Mouse (Mus musculus) limb, embryonic 12.5 days (tissue): ENCODE measurements around the gene Ly6g6e. TPM values are rescaled to one million over a fixed set of nuclear protein-coding genes. Genes with fewer than 3 reads are reported as not detected.

ENCODE experiments used
- ATAC-seq: fragments of 200-750 bp; cut with Nextera tagmentation; 2 replicates; pipeline ENCODE4 v1.8.0; 2017; ENCODE audit warnings: low read depth, moderate TSS enrichment; ENCODE audit not compliant: insufficient number of reproducible peaks, insufficient read depth, low FRiP score, low TSS enrichment
- H3K27ac ChIP-seq: fragments of 300-500 bp; sonication (generic); 2 replicates; pipeline ENCODE4 v1.5.1; 2016; ENCODE audit warnings: mild to moderate bottlenecking, moderate library complexity
- H3K27me3 ChIP-seq: fragments of 300-500 bp; sonication (generic); 2 replicates; pipeline ENCODE4 v1.6.1; 2016; ENCODE audit warnings: mild to moderate bottlenecking, moderate library complexity
- H3K36me3 ChIP-seq: fragments of 300-500 bp; sonication (generic); 2 replicates; pipeline ENCODE4 v1.6.1; 2016; ENCODE audit warnings: mild to moderate bottlenecking, moderate library complexity
- H3K4me1 ChIP-seq: fragments of 300-500 bp; sonication (generic); replicated peaks from 2 replicates; pipeline ENCODE4 v1.6.1; 2016
- H3K4me2 ChIP-seq: fragments of 300-500 bp; sonication (generic); 2 replicates; pipeline ENCODE4 v1.6.1; 2016; ENCODE audit warnings: mild to moderate bottlenecking, moderate library complexity
- H3K4me3 ChIP-seq: fragments of 300-500 bp; sonication (generic); replicated peaks from 2 replicates; pipeline ENCODE4 v1.5.1; 2016; ENCODE audit warnings: mild to moderate bottlenecking
- H3K9ac ChIP-seq: fragments of 300-500 bp; sonication (generic); replicated peaks from 2 replicates; pipeline ENCODE4 v1.6.1; 2016; ENCODE audit warnings: mild to moderate bottlenecking, moderate library complexity
- H3K9me3 ChIP-seq: fragments of 300-500 bp; sonication (generic); 2 replicates; pipeline ENCODE4 v1.6.1; 2016; ENCODE audit warnings: mild to moderate bottlenecking, moderate library complexity
- WGBS: fragments of 180-500 bp; shearing (Covaris S2); methylation state at CpG from one replicate; pipeline ENCODE4 v1.1.7; 2016; 5-methylcytosine and 5-hydroxymethylcytosine counted together
- polyA plus RNA-seq: library from polyadenylated mRNA; unstranded; fragments of >200 nt; fragmentation: Nextera tagmentation; extraction: Ambion mirVana; gene quantifications from 2 replicates; pipeline ENCODE4 v1.2.1, GENCODE M21; 2016

Ly6g6e gene
- polyA plus RNA-seq, 1 experiment from 2014 or later = 2.5 TPM

DNA sequence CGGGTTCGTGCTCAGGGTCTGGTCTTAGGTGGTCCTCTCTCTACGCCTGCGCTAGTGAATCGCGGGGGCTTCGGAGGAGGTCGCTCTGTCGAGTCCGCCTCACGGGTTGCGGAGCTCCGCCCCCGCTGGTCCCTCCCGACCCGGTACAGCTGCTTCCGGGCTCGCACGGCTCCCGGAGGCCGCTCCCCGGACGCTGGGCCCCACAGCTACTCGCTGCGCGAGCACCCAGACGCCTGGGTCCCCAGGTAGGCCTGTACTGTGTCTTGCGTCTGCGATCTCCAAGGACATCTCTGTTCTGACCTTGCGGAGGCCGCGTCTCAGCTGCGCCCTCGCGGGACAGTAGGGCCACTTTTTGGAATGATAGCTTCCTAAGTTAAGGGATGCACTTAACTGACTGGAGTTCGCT, 49.5 kb downstream of the Ly6g6e start, which contains the start of gene D17H6S53E:
TSS of gene D17H6S53E (plus strand) at position 168 of the 406 bp plus-strand sequence.
- no peaks in the 10 kb centered on the region for H3K9me3 ChIP-seq
- peak; percentile 21; the same call in 1 of the 2 replicates for ATAC-seq
- peaks cover 33% of the 10 kb centered on the region for H3K4me1 ChIP-seq
- peak within 1 kb of the TSS; percentile 82 for H3K4me2 ChIP-seq
- H3K36me3 ChIP-seq = peaks cover 45% of the 10 kb centered on the region
- no peaks in the 10 kb centered on the region for H3K27me3 ChIP-seq
- peak within 1 kb of the TSS; percentile 70 for H3K4me3 ChIP-seq
- H3K9ac ChIP-seq = peak within 1 kb of the TSS; percentile 82
- peak within 1 kb of the TSS; percentile 85 for H3K27ac ChIP-seq
- under 1% methylated on average over 36 of the region's 36 CpGs for WGBS

DNA sequence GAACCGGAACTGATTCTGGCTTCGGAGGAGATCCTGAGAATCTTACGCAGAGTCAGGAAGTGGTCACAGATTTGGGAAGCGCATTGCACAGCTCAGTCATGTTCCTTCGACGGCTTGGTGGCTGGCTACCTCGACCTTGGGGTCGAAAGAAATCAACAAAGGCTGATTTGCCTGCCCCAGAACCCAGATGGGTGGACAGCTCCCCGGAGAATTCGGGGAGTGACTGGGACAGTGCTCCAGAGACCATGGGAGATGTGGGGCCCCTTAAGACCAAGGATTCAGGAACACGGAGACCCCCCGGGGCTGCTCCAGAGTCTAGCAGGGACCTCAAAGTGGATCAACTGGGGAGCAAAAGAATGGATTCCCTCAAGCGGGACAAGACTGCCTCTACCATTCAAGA, 50.3 kb downstream of the Ly6g6e start:
- H3K9ac ChIP-seq = peak overlapping the region; percentile 82
- H3K4me2 ChIP-seq = peak overlapping the region; percentile 82
- peaks cover 45% of the 10 kb centered on the region for H3K36me3 ChIP-seq
- no peaks in the 10 kb centered on the region for H3K9me3 ChIP-seq
- WGBS = 78% methylated on average over 13 of the region's 13 CpGs
- no peak for ATAC-seq
- peak overlapping the region; percentile 85; the same call in 1 of the 2 replicates for H3K27ac ChIP-seq
- peak overlapping the region; percentile 70 for H3K4me3 ChIP-seq
- no peaks in the 10 kb centered on the region for H3K27me3 ChIP-seq
- peaks cover 32% of the 10 kb centered on the region for H3K4me1 ChIP-seq

Other genes starting within 250 kb of the Ly6g6e start
- gene Stk19, start 240.0 kb upstream of the Ly6g6e start, polyA plus RNA-seq = 24.9 and 26.2 TPM in 2 replicates
- 70.8 and 81.7 TPM in 2 replicates for gene Dxo, start 239.9 kb upstream of the Ly6g6e start, polyA plus RNA-seq
- 58.3 and 65.7 TPM in 2 replicates for gene Skiv2l, start 226.7 kb upstream of the Ly6g6e start, polyA plus RNA-seq
- gene Nelfe, start 226.5 kb upstream of the Ly6g6e start, polyA plus RNA-seq = 125 and 134 TPM in 2 replicates
- 1.4 and 3.0 TPM in 2 replicates for gene Cfb, start 214.4 kb upstream of the Ly6g6e start, polyA plus RNA-seq
- gene Zbtb12, start 197.4 kb upstream of the Ly6g6e start, polyA plus RNA-seq = 9.3 and 10.8 TPM in 2 replicates
- gene Gm20547, start 194.9 kb upstream of the Ly6g6e start, polyA plus RNA-seq = 0.18 TPM in 1 of 2 replicates, not detected in the other
- 0.84 and 1.1 TPM in 2 replicates for gene C2, start 178.6 kb upstream of the Ly6g6e start, polyA plus RNA-seq
- 114 TPM in 2 replicates for gene Ehmt2, start 178.4 kb upstream of the Ly6g6e start, polyA plus RNA-seq
- gene Slc44a4, start 162.4 kb upstream of the Ly6g6e start, polyA plus RNA-seq = not detected in 2 replicates
- 16.2 and 18.9 TPM in 2 replicates for gene Neu1, start 145.6 kb upstream of the Ly6g6e start, polyA plus RNA-seq
- gene Hspa1b, start 117.7 kb upstream of the Ly6g6e start, polyA plus RNA-seq = 0.19 TPM in 1 of 2 replicates, not detected in the other
- gene Gm20481, start 107.0 kb upstream of the Ly6g6e start, polyA plus RNA-seq = not detected in 2 replicates
- 1.9 and 2.0 TPM in 2 replicates for gene Hspa1a, start 104.7 kb upstream of the Ly6g6e start, polyA plus RNA-seq
- 1.0 and 1.1 TPM in 2 replicates for gene Hspa1l, start 104.2 kb upstream of the Ly6g6e start, polyA plus RNA-seq
- gene Lsm2, start 95.0 kb upstream of the Ly6g6e start, polyA plus RNA-seq = 222 and 234 TPM in 2 replicates
- gene Vars, start 75.9 kb upstream of the Ly6g6e start, polyA plus RNA-seq = 169 and 171 TPM in 2 replicates
- gene Vwa7, start 60.3 kb upstream of the Ly6g6e start, polyA plus RNA-seq = 0.10 and 0.13 TPM in 2 replicates
- gene Sapcd1, start 48.9 kb upstream of the Ly6g6e start, polyA plus RNA-seq = 3.2 and 3.3 TPM in 2 replicates
- gene Msh5, start 30.2 kb upstream of the Ly6g6e start, polyA plus RNA-seq = 2.9 and 3.4 TPM in 2 replicates
- gene Clic1, start 26.9 kb upstream of the Ly6g6e start, polyA plus RNA-seq = 194 and 195 TPM in 2 replicates
- 489 and 492 TPM in 2 replicates for gene Ddah2, start 17.9 kb upstream of the Ly6g6e start, polyA plus RNA-seq
- not detected in 2 replicates for gene Ly6g6c, start 11.5 kb upstream of the Ly6g6e start, polyA plus RNA-seq
- 0.68 and 0.76 TPM in 2 replicates for gene Mpig6b, start 10.7 kb upstream of the Ly6g6e start, polyA plus RNA-seq
- 0.68 and 1.0 TPM in 2 replicates for gene Ly6g6d, start 1.2 kb downstream of the Ly6g6e start, polyA plus RNA-seq
- 0.44 and 0.66 TPM in 2 replicates for gene Ly6g6f, start 8.7 kb downstream of the Ly6g6e start, polyA plus RNA-seq
- 74.5 and 75.3 TPM in 2 replicates for gene Abhd16a, start 12.4 kb downstream of the Ly6g6e start, polyA plus RNA-seq
- gene Ly6g5c, start 31.4 kb downstream of the Ly6g6e start, polyA plus RNA-seq = not detected in 2 replicates
- 1.1 and 1.3 TPM in 2 replicates for gene Ly6g5b, start 38.5 kb downstream of the Ly6g6e start, polyA plus RNA-seq
- 22.4 and 23.7 TPM in 2 replicates for gene Gpank1, start 44.6 kb downstream of the Ly6g6e start, polyA plus RNA-seq
- gene Csnk2b, start 45.2 kb downstream of the Ly6g6e start, polyA plus RNA-seq = 266 and 270 TPM in 2 replicates
- 7.1 and 10.1 TPM in 2 replicates for gene D17H6S53E, start 49.5 kb downstream of the Ly6g6e start, polyA plus RNA-seq
- 0.61 and 0.70 TPM in 2 replicates for gene Apom, start 55.1 kb downstream of the Ly6g6e start, polyA plus RNA-seq
- gene Bag6, start 58.3 kb downstream of the Ly6g6e start, polyA plus RNA-seq = 70.4 TPM in 2 replicates
- gene Prrc2a, start 88.0 kb downstream of the Ly6g6e start, polyA plus RNA-seq = 212 and 231 TPM in 2 replicates
- gene Aif1, start 99.2 kb downstream of the Ly6g6e start, polyA plus RNA-seq = 4.7 and 4.9 TPM in 2 replicates
- 5.6 and 6.0 TPM in 2 replicates for gene Lst1, start 111.5 kb downstream of the Ly6g6e start, polyA plus RNA-seq
- gene Ltb, start 117.5 kb downstream of the Ly6g6e start, polyA plus RNA-seq = 0.49 and 0.64 TPM in 2 replicates
- gene Tnf, start 125.1 kb downstream of the Ly6g6e start, polyA plus RNA-seq = not detected in 2 replicates
- gene Lta, start 128.4 kb downstream of the Ly6g6e start, polyA plus RNA-seq = not detected in 2 replicates
- 0.45 and 1.1 TPM in 2 replicates for gene Gm16181, start 143.9 kb downstream of the Ly6g6e start, polyA plus RNA-seq
- gene Atp6v1g2, start 156.8 kb downstream of the Ly6g6e start, polyA plus RNA-seq = 4.3 and 4.8 TPM in 2 replicates
- gene Nfkbil1, start 158.9 kb downstream of the Ly6g6e start, polyA plus RNA-seq = 13.3 and 15.5 TPM in 2 replicates
- gene Ddx39b, start 164.8 kb downstream of the Ly6g6e start, polyA plus RNA-seq = 620 and 638 TPM in 2 replicates
- gene H2-D1, start 185.8 kb downstream of the Ly6g6e start, polyA plus RNA-seq = 17.8 and 18.8 TPM in 2 replicates
- gene H2-Q1, start 243.5 kb downstream of the Ly6g6e start, polyA plus RNA-seq = 0.13 TPM in 1 of 2 replicates, not detected in the other